Mouse (Mus musculus) lung, adult 10 weeks (tissue): ENCODE measurements around the gene Tsnaxip1. TPM values are rescaled to one million over a fixed set of nuclear protein-coding genes. Genes with fewer than 3 reads are reported as not detected.

Source experiments
- polyA plus RNA-seq: library from polyadenylated mRNA; stranded (reverse); fragments of 350-450 nt; fragmentation: Illumina TruSeq; extraction: RNeasy Lipid Tissue Mini Kit (QIAGEN cat#74804); gene quantifications from one replicate; pipeline ENCODE4 v1.2.3, GENCODE M21; 2014; ENCODE audit warnings: low read depth, low replicate concordance; ENCODE audit not compliant: insufficient read depth

Tsnaxip1 gene
- 3.0 TPM for polyA plus RNA-seq

DNA sequence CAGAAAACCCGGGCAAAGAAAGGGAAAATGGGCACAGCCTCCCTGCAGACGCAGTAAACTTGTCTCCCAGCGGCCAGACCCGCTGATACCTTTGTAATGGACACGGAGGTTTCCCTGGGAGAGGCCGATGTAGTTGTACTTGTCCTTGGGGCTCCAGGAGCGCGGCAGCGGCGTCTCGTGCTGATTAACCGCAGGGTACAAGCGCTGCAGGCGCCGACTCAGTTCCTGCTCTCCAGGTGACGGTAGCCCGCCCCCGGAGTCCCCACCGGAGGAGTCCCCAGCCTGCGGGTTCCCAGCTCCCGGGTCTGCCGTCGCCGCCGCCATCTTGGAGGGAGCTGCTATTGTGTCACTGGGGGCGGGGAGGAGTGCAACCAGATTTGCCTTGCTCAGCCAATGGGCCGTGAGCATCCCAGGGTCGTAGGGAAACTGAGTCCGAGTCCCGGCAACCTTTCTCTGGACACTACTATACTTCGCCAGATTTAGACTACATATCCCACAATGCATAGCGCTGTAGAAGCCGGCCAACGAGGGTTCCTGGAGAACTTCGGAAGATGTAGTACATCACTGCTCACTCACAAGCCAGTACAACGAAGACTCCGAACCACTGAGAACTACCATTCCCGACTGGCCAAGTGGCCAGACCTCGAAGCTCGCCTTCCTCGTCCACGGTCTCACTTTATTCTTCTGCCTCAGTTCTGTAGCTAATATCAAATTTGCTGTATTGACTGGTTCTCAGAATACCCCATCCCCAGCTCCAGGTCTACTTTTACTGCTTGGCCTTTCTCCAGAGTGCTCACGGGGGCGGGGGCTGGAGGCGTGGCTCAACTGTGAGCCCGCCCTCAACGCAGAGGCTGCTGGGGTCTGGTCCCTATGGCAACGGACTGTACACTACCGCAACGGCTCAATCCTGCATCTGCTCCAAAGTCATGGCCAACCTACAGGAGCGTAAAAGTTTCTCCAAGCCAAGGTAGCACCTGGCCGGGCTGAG is at the start of gene Tsnaxip1, which contains the start of gene Ranbp10:
TSS of gene Tsnaxip1 (plus strand) at position 871 of the 988 bp plus-strand sequence.
TSS of gene Ranbp10 (minus strand) at position 490 of the 988 bp plus-strand sequence.

DNA sequence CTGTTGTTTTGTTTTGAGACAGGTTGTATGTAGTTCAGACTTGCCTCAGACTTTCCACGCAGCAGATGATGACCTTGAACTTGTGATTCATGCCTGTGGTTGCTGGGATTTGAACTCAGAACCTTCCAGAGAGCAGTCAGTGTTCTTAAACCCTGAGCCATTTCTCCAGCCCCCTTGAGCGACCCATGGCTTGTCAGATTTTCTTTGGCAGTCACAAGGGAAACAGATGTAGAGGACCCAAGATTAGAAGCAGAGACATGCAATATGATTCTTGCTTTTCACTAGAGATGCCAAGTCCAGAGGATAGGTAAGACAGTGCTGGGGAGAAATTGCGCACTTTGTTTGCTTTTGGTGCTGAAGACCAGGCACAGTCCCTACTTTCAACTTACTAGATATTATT is 25.6 kb downstream of the Tsnaxip1 start, which contains the start of gene Cenpt:
TSS of gene Cenpt (minus strand) at position 101 of the 400 bp plus-strand sequence.

DNA sequence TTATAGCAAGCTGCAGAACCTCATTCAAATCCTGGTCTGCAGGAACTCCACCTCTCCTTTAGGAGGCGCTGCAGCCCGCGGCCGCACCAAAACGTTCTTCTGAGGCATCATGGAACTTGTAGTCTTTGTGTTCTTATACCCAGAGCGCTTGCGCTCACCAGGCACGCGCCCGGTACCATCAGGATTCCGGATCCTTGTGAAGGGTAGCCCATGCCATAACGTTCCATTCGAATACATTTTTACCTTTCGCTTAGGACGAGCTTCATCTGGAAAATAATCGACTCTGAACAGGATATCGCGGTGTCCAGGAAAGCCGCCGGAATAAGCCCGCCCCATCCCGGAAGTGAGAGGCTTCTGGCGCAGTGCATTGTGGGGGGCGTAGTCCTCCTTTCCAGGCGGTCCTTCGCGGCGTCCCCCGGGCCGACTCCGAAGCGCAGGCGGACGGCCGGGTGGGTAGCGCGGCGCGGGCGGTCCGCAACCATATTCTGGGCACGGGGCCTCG is 27.2 kb downstream of the Tsnaxip1 start, which contains the start of gene Thap11:
TSS of gene Thap11 (plus strand) at position 418 of the 502 bp plus-strand sequence.

DNA sequence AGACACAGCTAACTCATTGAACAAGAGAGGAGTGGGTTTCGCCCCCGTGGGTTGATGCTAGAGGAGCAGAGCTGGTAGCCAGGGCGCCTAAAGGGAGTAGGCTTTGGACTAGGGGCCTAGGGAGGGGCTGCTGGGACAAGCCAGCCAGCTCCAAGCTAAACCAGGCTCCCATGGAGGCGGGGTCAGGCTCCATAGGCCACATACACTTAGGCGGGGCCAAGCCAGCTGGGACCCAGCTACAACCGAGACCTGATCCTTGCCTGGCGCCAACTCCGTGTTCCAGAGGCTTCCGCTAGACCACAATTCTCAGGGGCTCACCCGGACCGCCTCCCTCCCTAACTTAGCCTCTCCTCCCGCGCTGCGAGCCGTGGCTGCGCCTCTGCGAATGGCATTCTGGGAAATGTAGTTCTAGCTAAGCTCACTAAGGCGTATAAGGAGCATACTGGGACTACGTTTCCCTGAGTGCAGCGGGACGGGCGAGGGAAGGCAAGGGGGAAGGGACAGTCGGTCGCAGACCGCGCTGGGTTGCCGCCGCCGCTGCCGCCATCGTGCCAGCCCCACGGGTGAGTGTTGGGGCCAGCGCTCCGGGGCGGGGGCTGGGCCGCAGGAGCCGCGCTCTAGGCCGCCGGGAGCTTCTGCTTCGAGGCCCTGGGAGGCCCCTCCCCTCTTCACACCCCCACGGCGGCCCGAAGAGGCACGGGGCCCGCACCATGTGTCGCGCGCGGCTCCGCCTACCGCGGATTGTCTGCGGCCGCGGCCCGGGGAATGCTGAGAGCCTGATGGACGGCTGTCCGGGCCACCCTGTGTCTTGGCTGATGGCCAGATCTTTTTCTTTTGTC is 32.8 kb downstream of the Tsnaxip1 start, which contains the start of gene Nutf2:
TSS of gene Nutf2 (plus strand) at position 438 of the 839 bp plus-strand sequence.

DNA sequence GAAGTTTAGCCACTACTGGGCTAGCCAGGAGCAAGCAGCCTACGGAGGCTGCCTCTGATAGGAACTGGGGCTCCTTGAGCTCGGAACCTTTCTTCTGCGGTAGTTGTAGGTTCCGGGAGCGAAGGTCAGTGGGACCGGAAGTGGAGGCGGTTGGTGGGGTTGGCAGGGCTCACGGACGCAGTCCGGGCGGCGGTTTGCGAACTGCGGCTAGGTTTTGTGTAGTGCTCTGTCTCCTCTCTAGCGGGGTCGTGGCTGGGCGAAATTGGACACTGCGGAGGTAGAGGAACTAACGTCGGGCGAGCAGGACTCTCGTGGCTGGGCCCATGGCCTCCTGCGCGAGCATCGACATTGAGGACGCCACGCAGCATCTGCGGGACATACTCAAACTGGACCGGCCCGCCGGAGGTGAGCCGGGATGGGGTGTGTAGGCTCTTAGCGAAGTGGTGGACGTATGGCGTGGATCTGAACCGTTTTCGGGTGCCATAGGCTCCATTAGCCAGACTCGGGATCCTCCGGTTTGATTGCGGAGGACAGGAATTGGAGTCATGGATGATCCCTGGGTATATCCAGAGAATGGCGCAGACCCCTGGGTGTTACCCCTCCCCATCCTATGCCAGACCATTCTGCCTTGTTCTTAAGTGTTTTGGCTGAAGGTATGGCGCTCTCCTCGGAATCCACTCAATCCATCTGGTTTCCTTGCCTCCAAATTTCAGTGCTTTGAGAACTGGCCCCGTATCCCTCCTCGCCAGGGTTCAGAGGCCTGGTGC is 53.4 kb downstream of the Tsnaxip1 start, which contains the start of gene Edc4:
TSS of gene Edc4 (plus strand) at position 128 of the 767 bp plus-strand sequence.

DNA sequence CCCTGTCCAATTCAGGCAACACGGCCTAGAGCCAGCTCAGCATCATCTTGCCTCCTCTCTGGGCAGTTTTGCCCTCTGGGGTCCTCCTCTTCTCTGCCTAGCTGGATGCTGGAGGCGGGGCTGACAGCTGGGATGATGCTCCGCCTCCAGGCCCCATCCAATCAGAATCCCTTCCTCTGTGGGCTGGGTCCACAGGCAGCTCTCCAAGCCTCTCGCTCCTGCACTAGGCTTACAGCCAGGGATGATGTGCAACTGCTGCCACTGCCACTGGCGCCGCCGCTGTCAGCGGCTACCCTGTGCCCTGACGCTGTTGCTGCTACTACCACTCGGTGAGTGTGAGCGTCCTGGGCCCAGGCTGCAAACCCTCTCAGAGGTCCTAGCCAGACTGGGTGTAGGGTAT is 65.8 kb downstream of the Tsnaxip1 start, which contains the start of gene Nrn1l:
TSS of gene Nrn1l (plus strand) at position 229 of the 400 bp plus-strand sequence.

Other genes starting within 250 kb of the Tsnaxip1 start
- gene Ripor1, start 222.5 kb upstream of the Tsnaxip1 start, polyA plus RNA-seq, result 24.7 TPM
- 25.0 TPM for gene Ctcf, start 191.2 kb upstream of the Tsnaxip1 start, polyA plus RNA-seq
- gene Agrp, start 190.3 kb upstream of the Tsnaxip1 start, polyA plus RNA-seq, result 4.4 TPM
- 2.7 TPM for gene Carmil2, start 141.5 kb upstream of the Tsnaxip1 start, polyA plus RNA-seq
- gene Acd, start 126.6 kb upstream of the Tsnaxip1 start, polyA plus RNA-seq, result 22.3 TPM
- gene Pard6a, start 126.6 kb upstream of the Tsnaxip1 start, polyA plus RNA-seq, result 12.1 TPM
- gene 4933405L10Rik, start 120.1 kb upstream of the Tsnaxip1 start, polyA plus RNA-seq, result not detected
- gene Enkd1, start 119.5 kb upstream of the Tsnaxip1 start, polyA plus RNA-seq, result 4.8 TPM
- gene Gfod2, start 69.1 kb upstream of the Tsnaxip1 start, polyA plus RNA-seq, result 9.4 TPM
- gene Ranbp10, start 381 bp upstream of the Tsnaxip1 start, polyA plus RNA-seq, result 7.8 TPM
- gene Cenpt, start 25.5 kb downstream of the Tsnaxip1 start, polyA plus RNA-seq, result 8.7 TPM
- 29.0 TPM for gene Thap11, start 27.4 kb downstream of the Tsnaxip1 start, polyA plus RNA-seq
- gene Nutf2, start 32.8 kb downstream of the Tsnaxip1 start, polyA plus RNA-seq, result 73.5 TPM
- 11.8 TPM for gene Edc4, start 53.1 kb downstream of the Tsnaxip1 start, polyA plus RNA-seq
- 0.93 TPM for gene Nrn1l, start 65.8 kb downstream of the Tsnaxip1 start, polyA plus RNA-seq
- gene Pskh1, start 72.7 kb downstream of the Tsnaxip1 start, polyA plus RNA-seq, result 11.8 TPM
- 0.77 TPM for gene Ctrl, start 106.1 kb downstream of the Tsnaxip1 start, polyA plus RNA-seq
- gene Psmb10, start 110.7 kb downstream of the Tsnaxip1 start, polyA plus RNA-seq, result 150 TPM
- 1.00 TPM for gene Lcat, start 115.7 kb downstream of the Tsnaxip1 start, polyA plus RNA-seq
- 21.9 TPM for gene Slc12a4, start 138.4 kb downstream of the Tsnaxip1 start, polyA plus RNA-seq
- gene Dpep3, start 151.7 kb downstream of the Tsnaxip1 start, polyA plus RNA-seq, result not detected
- gene Dus2, start 163.6 kb downstream of the Tsnaxip1 start, polyA plus RNA-seq, result 7.0 TPM
- not detected for gene Dpep2nb, start 178.2 kb downstream of the Tsnaxip1 start, polyA plus RNA-seq
- 4.4 TPM for gene Ddx28, start 184.2 kb downstream of the Tsnaxip1 start, polyA plus RNA-seq
- 10.7 TPM for gene Nfatc3, start 231.1 kb downstream of the Tsnaxip1 start, polyA plus RNA-seq